Mouse (Mus musculus): ENCODE results near the gene March10. TPM values are rescaled to one million over a fixed set of nuclear protein-coding genes. Genes with fewer than 3 reads are reported as not detected.
A peak's percentile ranks its signal among the peaks of the same experiment; 100 is the strongest.

Gene March10
- total RNA-seq, 2 experiments from 2014 or later = not detected

DNA sequence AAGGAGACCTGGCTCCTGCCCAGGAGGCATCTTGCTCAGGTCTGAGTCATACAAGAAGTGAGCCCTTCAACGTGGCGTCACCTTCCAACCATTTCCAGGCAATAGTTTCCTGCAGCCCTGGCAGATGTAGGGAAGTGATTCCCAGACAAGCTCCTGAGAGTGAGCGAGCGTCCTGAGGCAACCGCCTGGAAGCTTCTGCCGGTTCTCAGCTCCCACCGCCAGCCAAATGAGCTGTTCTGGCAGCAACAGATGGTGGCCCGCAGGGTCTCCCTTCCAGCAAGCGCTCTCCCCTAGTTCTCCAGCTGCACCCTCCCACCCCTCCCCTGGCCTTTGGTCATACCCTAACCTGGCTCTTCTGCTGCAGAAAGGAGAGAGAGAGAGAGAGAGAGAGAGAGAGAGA lies 54.2 kb downstream of the March10 start:
- peak; percentile 23 for DNase-seq

DNA sequence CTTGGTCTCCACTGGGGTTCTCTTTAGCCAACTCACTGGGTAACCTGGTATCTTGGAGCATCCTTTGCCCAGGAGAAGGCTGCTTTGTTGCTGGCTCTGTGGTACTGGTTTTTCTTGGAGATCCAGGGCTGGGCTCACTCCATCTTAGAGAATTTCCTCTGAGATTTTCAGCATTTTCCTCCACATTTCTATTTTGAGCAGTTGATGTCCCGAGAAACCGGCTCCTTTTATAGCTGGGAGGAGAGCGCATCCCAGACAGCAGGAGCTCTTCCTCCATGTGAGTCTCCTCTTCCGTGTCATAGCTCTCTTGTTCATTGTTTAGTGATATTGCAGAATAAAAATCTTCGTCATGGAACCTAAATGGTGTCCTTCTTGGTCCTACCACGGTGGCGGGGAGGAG lies 66.2 kb downstream of the March10 start:
- no peak for DNase-seq

DNA sequence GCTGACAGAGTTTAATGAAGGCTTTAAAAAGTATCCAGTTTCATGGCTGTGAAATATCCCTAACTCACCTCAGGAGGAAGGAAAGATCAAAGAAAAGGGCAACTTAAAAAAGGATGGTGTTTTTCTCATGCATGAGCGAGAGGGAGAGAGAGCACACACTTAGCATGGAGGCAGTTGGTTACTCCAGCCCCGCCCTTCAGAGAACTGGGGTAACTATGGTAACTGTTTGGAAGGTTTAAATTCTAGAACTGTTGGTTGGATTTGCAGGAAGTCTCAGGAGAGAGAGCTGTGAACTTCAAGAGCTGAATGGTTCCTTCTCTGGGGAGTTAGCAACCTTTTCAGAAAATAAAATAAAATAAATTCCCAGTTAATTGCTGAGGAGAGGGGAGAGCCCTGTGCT lies 67.9 kb downstream of the March10 start:
- no peak for DNase-seq

DNA sequence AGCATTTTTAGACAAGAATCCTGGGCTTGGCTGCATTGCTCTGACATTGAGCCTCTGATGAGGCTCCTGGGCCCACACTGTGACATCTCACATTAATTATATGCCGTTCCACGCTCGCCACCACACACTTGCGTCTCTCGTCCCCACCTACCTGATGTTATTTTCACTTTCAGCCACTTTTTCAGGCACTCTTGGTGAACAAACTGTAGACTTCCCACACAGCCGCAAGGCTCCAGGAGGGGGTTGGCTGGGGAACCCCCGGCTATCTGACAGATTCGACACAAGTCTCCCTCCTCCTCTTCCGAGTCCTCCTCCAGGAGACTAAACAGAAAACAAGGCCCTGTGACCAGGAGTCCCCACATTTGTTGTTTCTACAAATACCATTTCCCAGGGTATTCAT lies 71.3 kb downstream of the March10 start:
- DNase-seq = no peak

DNA sequence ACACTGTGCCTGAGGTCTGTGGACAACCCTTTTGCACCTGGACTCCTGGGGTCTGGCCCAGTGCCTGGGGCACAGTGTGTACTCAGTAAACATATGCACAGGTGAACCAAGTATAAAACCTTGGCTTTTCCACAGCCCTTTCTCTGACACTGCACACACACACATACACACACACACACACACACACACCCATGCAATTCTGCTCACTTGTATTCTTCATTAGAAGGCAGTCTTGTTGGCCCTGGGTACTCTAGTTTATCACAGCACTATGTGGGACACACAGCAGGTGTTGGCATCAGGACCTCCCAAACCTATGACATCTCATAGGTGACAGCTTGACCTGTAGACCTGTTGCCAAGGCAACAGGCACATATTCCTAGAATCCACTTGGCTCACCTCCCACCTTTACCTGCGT lies 80.7 kb downstream of the March10 start:
- DNase-seq = no peak

DNA sequence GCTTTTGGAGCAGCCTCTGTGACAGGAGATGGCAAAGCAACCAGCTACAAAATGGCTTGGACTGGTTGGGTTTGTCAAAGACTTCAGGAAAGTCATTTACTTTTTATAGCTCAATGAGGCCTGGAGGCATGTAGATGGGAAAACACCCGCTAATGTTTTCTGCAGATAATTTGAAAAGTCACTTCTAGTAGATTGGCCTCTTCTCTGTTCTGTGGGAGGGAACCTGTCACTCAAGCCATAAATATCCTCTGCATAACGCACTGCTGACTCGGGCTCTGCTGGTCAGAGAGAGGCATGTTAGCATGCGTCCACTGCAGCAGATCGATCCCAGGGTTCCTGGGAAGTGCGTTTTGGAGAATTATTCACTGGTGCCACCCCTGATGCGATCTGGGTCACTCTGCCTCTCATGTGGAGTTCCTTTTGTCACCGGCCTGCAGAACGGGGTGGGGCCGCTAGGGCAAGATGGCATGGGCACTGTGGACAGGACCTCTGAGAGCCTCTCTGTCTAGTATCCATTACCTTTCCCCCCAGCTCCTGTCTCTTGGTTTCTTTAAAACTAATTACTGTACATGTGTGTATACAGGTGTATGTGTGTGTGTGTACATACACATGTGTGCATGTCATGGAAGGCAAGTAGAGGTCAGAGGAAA lies 81.9 kb downstream of the March10 start:
- no peak for DNase-seq

DNA sequence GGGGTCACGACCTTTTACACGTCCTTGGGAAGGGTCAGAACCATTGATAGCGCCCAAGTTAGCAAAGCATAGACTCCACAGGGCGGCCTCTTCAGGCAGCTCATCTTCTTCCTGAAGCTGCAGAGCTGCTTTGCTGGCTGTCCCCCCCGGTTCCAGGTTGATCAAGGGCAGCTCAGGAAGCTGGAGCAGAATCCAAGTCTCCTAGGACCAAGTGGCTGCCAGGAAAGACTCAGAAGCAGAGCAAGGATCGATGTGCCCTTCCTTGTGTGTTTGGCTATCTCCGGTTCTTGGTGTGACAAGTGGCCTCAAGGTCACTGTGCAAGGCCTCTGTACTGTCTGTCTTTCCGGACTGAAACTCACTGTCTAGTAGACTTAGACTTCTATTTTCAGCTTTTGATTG lies 82.7 kb downstream of the March10 start:
- no peak for DNase-seq

DNA sequence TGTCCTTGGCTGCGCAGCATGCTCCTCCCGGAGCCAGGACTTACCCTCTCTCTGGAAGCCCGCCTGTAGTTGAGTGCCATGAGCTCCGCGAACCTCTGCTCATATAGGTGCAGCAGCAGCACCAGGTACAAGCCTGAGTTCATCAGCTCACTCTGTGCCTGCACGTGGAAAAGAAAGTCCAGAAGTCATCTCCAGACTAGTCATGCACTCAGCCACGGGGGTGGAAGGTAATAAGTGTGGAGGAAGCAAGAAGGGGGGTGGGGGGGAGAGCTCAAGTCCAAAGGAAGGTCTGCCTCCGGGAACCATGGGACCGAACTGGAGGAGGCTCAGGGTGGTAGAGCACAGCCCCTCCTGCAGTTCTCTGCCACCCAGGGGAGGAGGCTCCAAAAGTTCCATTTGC lies 84.7 kb downstream of the March10 start:
- no peak for DNase-seq

DNA sequence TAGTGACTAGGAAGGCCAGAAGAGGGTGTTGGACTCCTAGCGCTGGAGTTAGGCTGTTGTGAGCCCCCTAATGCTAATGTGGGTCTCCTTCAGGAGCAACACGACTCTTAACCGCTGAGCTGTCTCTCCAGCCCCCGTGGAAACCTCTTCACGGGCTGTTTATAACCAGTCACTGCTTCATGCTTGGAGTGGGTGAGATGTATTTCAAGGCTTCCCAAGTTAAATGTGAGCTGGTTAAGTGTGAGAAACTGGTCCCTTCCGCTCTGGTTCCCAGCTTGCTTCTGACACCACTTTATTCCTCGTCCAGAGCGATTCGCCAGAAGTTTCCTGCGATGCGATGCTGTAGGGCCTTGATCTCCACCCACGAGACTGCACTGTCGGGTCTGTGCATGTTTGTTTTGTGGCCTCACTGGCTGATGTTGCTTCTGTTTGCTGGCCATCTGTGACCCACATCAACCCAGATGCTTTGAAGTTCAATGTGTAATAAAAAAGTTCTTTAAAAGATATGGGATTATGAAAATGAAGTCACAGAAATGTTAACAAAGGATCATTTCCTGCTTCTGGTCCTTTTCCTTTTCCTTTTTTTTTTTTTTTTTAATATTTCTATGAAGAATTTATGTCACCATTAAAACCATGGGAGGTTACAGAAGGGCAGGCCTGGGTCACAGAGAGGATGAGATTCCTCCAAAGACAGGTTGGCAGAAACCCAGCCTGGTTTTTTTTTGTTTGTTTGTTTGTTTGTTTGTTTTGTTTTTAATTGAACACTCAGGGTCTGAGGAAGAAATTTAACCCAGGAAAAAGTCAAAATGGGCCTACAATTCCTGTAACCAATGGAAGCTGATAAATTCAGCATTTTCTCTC lies 86.8 kb downstream of the March10 start:
- DNase-seq = no peak

DNA sequence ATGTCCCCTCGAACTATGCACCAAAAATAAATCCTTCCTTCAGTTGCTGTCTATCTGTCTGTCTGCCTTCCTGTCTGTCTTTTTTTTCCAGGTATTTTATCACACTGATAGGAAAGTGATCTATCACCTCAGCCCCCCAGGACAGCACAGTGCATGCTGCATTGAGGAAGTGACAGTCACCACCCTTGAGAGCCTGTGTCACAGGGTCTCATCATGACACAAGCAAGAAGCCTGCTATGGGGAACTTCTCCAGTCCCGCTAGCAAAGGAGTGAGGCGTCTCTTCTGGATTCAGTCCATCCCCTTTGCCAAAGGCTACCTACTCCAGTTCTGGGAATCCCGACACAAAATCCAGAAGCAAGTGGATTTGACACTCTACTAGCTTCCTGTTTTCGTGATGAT lies 87.7 kb downstream of the March10 start:
- DNase-seq = no peak

DNA sequence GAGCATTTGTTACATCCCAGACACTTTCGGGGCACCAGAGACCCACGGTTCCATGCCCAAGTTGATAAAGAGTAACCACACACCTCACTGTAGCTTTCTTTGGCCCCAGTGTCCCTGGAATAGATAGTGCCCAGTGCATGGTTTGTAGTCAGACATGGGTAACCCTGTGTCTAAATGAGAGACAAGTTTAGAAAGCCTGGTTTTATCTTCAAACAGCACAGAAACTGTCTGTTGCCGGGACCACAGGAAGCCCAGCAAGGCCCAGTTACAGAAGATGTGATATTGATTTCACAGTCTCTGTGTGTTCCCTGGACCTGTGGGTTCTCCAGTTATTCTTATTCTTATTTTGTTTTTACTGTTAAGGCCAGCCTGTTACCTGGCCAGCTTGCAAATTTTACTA lies 89.4 kb downstream of the March10 start:
- DNase-seq = no peak

DNA sequence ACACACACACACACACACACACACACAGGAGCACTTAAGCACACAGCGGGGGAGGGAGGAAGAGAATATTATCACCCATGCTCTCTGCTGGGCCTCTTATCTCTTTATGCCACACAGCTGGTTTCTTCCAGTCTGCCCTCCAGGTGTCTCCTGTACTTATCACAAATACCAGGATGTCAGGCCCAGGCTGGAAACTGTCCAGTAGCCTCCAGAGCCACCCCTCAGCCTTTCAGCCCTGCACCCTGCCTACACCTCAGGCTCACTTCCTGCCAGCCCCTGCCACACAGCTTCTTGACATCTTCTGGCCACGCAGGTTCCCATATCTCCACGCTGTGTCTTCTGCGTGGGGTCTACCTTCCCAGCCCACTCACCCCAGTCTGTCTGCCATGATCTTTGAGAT lies 90.5 kb downstream of the March10 start:
- no peak for DNase-seq

DNA sequence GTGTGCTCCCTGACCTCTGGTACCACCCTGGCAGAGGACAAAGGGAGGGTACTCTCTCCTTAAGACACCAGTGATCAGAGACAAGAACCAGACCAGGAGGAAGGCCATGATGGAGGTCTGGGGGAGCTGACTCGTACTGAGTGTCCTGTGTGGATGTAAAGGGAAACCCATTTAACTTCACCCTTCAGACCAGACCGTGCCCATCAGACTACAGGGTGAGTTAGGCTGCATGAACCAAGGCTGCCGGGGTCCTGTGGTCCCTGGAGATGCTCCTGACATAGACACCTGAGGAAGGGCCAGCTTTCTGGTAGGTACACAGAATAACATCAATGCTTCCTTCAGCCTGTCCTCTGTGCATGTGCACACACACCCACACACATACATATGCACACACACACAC lies 90.9 kb downstream of the March10 start:
- no peak for DNase-seq

DNA sequence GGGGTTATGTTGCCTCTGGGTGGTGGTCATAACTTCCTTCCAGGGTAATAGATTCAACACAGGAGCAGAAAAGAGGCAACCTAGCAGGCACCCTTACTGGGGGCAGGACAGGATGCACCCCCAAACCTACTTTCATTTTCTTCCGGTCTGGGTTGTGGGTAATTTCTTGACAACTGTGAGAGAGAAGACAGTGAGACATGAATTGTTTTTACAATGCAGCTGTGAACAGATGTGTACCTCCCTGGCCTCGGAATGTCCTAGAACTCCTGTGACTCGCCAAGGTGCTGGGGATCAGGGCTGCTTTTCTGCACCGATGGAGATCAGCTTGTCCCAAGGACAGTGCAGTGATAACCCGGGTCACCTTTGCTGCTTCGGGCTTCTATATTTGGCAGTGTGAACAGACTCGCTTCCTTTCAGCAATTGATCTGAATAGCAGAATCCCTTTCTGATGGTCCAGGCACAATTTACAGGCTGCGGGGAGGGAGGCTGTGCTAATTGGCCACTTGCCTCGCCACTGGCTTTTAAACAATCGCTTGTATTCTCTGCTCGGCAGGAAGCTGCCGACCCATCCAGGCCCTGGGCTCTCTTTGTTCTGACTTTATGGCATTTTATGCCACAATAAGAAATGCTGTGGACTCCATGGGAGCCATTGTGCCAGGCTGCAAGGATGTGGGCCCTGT lies 92.0 kb downstream of the March10 start:
- DNase-seq = no peak

DNA sequence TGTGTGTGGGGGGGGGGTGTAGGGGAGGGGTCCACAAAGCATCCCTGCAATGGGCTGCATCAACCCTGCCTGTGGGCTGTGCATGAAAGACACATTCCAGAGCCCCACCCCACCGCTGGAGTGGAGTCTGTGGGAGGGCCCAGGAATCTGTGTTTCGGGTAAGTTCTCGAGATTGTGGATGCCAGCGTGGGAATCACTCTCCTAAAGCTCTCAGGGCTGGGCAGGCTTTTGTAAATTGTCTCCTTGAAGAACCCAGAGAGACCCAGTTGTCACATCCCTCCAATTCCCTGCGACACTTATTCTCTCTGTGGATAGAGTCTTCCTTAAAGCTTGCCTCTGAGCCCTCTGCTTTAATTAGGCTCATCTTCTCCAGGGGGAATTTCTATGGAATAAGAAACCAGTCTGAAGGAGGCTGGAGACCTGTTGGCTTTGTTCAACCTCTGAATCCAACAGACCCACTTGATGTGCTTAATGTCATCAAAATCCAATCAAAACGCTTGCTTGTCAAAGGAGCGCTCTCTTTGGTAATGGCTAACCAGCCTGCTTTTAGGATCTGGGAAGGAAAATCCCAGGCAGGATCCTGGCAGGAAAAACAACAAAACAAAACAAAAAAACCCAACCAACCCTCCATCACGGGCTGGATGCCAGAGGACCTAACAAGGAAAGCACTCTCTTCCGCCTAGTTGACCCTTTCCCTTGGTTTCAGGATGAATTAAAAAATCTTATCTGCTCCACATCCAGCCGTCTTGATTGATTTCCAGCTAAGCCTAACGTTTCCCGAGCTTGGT lies 92.7 kb downstream of the March10 start:
- DNase-seq = no peak

DNA sequence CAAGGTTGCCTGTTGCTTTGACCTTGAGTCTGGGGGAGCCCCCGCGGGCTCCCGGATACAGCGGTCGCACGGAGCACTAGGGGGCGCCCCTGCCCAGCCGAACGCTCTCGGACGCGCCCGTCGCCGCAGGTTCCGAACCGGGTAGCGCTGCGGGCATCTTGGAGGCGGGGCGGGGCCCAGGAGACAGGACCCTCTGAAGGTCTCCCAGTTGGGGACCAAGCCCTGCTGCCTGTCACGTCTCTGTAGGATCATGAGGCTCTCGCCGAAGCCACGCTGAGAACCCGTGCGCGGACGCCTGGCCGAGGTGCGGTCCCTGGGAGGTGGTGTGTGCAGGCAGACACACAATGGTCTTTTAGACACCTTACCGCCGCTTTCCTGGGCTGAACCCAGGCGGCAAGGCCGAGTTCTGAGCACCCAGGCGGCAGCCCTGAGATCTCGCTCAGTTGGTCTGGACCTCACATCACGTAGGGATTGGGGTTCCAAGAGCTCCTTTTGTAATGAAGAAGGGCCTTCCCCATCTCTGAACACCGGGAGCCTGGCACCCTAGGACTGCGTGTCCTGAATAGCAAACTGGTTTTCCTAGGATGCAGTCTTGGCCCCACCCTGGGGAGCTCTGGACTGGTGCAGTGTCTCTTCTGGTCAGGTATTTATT lies 93.5 kb downstream of the March10 start:
- DNase-seq = peak; percentile 92

DNA sequence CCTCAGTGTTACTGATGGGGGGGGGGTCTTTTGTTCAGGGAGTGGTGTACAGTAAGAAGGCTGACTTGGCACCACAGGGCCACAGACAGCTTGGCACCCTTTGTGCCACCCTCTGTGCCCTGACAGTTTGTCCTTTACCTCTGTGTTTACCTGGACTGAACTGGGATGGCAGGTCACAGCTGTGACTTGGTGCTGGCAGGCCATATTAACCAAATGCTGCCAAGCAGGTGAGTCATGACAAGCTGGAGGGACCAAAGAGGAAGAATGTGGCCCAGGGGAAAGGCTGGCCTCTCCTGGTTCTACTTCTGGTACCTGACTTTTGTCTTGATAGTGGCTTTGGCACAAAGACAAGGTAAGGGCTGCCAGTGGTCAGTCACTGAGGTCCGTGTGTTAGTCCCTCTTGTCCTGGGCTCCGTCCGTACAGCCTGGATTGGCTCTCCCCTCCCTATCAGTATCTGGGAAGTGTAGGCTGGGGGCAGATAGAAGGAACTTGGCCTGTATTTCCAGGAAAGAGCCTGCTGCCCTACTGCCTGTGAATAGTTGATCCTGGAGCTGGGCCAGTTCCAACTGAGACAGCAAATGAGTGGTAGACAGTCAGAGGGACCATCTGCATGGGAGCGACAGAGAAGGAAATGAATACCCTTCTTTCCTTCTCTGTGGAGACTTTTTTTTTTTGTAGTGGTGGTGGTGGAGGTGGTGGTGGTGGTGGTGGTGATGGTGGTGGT lies 94.3 kb downstream of the March10 start:
- DNase-seq = no peak

DNA sequence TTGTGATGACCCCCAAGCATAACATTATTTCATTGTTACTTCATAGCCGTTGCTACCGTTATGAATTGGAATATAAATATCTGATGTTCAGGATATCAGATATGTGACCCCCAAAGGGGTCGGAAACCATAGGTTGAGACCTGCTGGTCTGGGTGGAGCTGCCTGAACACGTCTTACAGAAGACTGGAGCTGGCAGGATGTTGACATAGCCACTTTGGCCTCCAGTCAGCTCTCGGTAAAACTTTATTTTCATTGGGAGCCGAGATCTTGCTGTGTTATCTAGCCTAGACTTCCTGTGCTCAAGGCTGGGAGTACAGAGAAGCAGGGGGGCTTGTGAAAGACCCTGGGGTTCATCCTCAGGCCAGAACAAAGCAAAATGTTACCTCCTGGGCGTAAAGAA lies 100.2 kb downstream of the March10 start:
- no peak for DNase-seq

DNA sequence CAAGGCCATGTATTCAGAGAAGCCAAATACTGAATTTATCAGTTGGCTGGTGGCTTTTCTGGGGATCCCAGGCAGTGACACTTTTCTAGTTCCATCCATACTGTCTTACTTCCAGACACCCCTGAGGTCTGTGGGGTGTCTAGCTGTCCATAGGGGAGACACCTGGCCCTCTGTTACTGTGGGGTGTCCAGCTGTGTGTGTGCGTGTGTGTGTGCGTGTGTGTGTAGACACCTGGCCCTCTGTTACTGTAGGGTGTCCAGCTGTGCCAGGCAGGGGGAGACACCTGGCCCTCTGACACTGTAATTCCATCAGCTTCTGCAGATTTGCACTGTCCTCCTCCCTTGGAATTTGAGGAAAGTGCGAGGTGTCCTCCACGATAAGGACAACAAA lies 102.6 kb downstream of the March10 start:
- no peak for DNase-seq

DNA sequence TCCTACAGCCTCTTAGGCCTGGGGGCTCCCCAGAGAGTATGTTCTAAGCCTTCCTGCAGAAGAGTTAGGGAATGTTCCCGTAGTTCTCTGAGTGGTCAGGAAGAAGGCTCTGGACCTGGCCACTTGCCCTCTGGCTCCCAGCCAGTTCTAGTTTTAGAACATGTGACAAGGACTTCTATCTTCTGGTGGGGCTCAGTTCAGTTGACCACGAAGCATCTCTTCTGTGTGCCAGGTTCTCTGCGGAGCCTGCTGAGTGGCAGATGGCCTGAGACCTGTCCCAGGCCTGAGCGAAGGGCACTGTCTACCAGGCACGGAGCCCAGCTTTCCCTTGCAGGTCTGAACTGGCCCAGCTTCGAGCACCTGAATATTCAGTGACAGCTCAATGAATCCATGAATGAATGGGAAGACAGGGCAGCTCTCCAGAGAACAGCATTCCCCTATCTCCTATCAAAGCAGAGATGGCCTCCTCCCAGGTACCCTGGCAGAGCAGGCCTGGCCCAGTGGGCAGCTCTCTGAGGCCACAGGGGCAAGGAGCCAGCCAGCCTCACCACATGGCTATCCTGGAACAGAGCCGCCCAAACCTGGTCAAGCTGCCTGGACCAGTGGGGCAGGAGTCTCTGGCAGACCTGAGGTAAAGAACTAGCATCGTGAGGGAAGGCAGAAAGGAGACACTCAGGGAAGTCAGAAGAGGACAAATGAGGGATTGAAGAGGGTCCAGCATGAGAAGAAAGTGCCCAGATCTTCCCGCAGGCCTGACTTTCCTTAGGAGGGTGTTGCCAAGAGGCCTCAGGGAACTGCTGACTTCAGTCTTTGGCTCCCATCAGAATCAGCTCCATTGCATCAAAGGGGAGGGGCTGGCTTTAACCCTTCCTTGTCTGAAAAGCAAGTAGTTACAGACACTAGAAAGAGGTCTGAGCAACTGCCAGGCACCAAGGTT lies 103.3 kb downstream of the March10 start:
- DNase-seq = peak; percentile 95
